Mouse (Mus musculus) spleen, postnatal 14 days (tissue): ENCODE results near the gene Zfp462.

Experiments
- DNase-seq, 2 experiments: peaks; one replicate each; pipeline ENCODE4 v3.0.0; 2021 to 2022; ENCODE audit warnings: low spot score in 2 of 2

Zfp462 gene

GRCm38 (mm10) chr4:55047266-55047665 lies 102.4 kb downstream of the Zfp462 start:
- DNase-seq = no peak

- no peak for DNase-seq
Measured at GRCm38 (mm10) chr4:55049938-55050610, 105.2 kb downstream of the Zfp462 start.

- no peak for DNase-seq
Measured at GRCm38 (mm10) chr4:55051345-55051744, 106.5 kb downstream of the Zfp462 start.

GRCm38 (mm10) chr4:55052686-55053085 lies 107.8 kb downstream of the Zfp462 start:
- no peak for DNase-seq

GRCm38 (mm10) chr4:55057666-55058455 lies 113.0 kb downstream of the Zfp462 start:
- DNase-seq = no peak

GRCm38 (mm10) chr4:55058901-55059300 lies 114.1 kb downstream of the Zfp462 start:
- DNase-seq = no peak

- DNase-seq = no peak
Measured at GRCm38 (mm10) chr4:55066341-55067170, 121.7 kb downstream of the Zfp462 start.

- DNase-seq = no peak
Measured at GRCm38 (mm10) chr4:55071535-55071934, 126.7 kb downstream of the Zfp462 start.

GRCm38 (mm10) chr4:55077133-55077889 lies 132.5 kb downstream of the Zfp462 start:
- no peak for DNase-seq

GRCm38 (mm10) chr4:55077902-55078716 lies 133.3 kb downstream of the Zfp462 start:
- DNase-seq = no peak

- no peak for DNase-seq
Measured at GRCm38 (mm10) chr4:55079056-55079455, 134.2 kb downstream of the Zfp462 start.

- DNase-seq = no peak
Measured at GRCm38 (mm10) chr4:55084080-55084688, 139.3 kb downstream of the Zfp462 start.

- DNase-seq = no peak
Measured at GRCm38 (mm10) chr4:55088153-55088552, 143.3 kb downstream of the Zfp462 start.

- DNase-seq = no peak
Measured at GRCm38 (mm10) chr4:55088922-55089321, 144.1 kb downstream of the Zfp462 start.

- DNase-seq = no peak
Measured at GRCm38 (mm10) chr4:55097157-55097556, 152.3 kb downstream of the Zfp462 start.

GRCm38 (mm10) chr4:55098366-55098765 lies 153.5 kb downstream of the Zfp462 start:
- no peak for DNase-seq

GRCm38 (mm10) chr4:55100851-55101250 lies 156.0 kb downstream of the Zfp462 start:
- no peak for DNase-seq

GRCm38 (mm10) chr4:55101601-55102000 lies 156.8 kb downstream of the Zfp462 start:
- no peak for DNase-seq

- DNase-seq = no peak
Measured at GRCm38 (mm10) chr4:55102382-55102781, 157.5 kb downstream of the Zfp462 start.

GRCm38 (mm10) chr4:55103575-55103974 lies 158.7 kb downstream of the Zfp462 start:
- DNase-seq = no peak
